Mouse (Mus musculus) myocyte (in vitro differentiated cells): ENCODE data around the gene Ovol2. TPM values are rescaled to one million over a fixed set of nuclear protein-coding genes. Genes with fewer than 3 reads are reported as not detected.
A peak's percentile ranks its signal among the peaks of the same experiment; 100 is the strongest.

Experiments used
- H3K27me3 ChIP-seq: one replicate; pipeline ENCODE4 v1.6.1; 2011; ENCODE audit not compliant: control insufficient read depth, insufficient read depth, insufficient read length
- H3K36me3 ChIP-seq: one replicate; pipeline ENCODE4 v1.6.1; 2011; ENCODE audit not compliant: control insufficient read depth, insufficient read depth
- H3K4me2 ChIP-seq: one replicate; pipeline ENCODE4 v1.6.1; 2011; ENCODE audit warnings: low read depth, control low read depth
- H3K4me3 ChIP-seq: one replicate; pipeline ENCODE4 v1.5.1; 2011; ENCODE audit warnings: mild to moderate bottlenecking, control low read depth, moderate library complexity
- H3K79me2 ChIP-seq: one replicate; pipeline ENCODE4 v1.6.1; 2011; ENCODE audit not compliant: control insufficient read depth, insufficient read depth
- H3ac ChIP-seq: one replicate; pipeline ENCODE4 v1.6.1; 2011; ENCODE audit not compliant: control insufficient read depth, insufficient read length
- CEBPB ChIP-seq: IDR thresholded peaks from 2 replicates; pipeline ENCODE4 v1.6.1; 2011; ENCODE audit warnings: mild to moderate bottlenecking, moderate library complexity; ENCODE audit not compliant: poor library complexity, insufficient read depth, severe bottlenecking
- E2F4 ChIP-seq: IDR thresholded peaks from one replicate; pipeline ENCODE4 v1.6.1; 2011; ENCODE audit warnings: mild to moderate bottlenecking, control low read depth, moderate library complexity; ENCODE audit not compliant: insufficient read depth
- MAX ChIP-seq: IDR thresholded peaks from one replicate; pipeline ENCODE4 v1.6.1; 2011; ENCODE audit warnings: low read depth, mild to moderate bottlenecking, control low read depth
- MYOD1 ChIP-seq, 3 experiments: IDR thresholded peaks; one replicate each; pipeline ENCODE4 v1.6.1; 2011; ENCODE audit warnings: control low read depth in 2 of 3, low read depth in 2 of 3, mild to moderate bottlenecking in 2 of 3, moderate library complexity in 1 of 3; ENCODE audit not compliant: insufficient read length in 2 of 3, control insufficient read depth in 1 of 3
- MYOG ChIP-seq, 3 experiments: IDR thresholded peaks; one replicate each; pipeline ENCODE4 v1.6.1; 2011; ENCODE audit warnings: control low read depth in 2 of 3, low read depth in 2 of 3, mild to moderate bottlenecking in 2 of 3; ENCODE audit not compliant: insufficient read length in 2 of 3, control insufficient read depth in 1 of 3, insufficient read depth in 1 of 3
- POLR2A ChIP-seq: IDR thresholded peaks from one replicate; pipeline ENCODE4 v1.6.1; 2011; ENCODE audit warnings: low read depth, mild to moderate bottlenecking, control low read depth, moderate library complexity; ENCODE audit not compliant: insufficient read length
- POLR2AphosphoS2 ChIP-seq: IDR thresholded peaks from one replicate; pipeline ENCODE4 v1.6.1; 2011; ENCODE audit warnings: low read depth, control low read depth; ENCODE audit not compliant: insufficient read length
- REST ChIP-seq: IDR thresholded peaks from one replicate; pipeline ENCODE4 v1.6.1; 2011; ENCODE audit warnings: mild to moderate bottlenecking, control low read depth, moderate library complexity; ENCODE audit not compliant: insufficient read depth, insufficient read length
- SRF ChIP-seq: IDR thresholded peaks from one replicate; pipeline ENCODE4 v1.6.1; 2011; ENCODE audit warnings: low read depth; ENCODE audit not compliant: control insufficient read depth, insufficient read length
- TCF12 ChIP-seq: IDR thresholded peaks from one replicate; pipeline ENCODE4 v1.6.1; 2011; ENCODE audit warnings: mild to moderate bottlenecking, control low read depth; ENCODE audit not compliant: poor library complexity, insufficient read depth, severe bottlenecking
- TCF3 ChIP-seq: IDR thresholded peaks from one replicate; pipeline ENCODE4 v1.6.1; 2011; ENCODE audit warnings: low read depth, control low read depth; ENCODE audit not compliant: insufficient read length
- USF1 ChIP-seq: IDR thresholded peaks from one replicate; pipeline ENCODE4 v1.6.1; 2011; ENCODE audit warnings: low read depth, mild to moderate bottlenecking, control low read depth, moderate library complexity
- polyA plus RNA-seq: library from polyadenylated mRNA; unstranded; fragments of >200 nt; fragmentation: generic; extraction: Trizol; gene quantifications from one replicate; pipeline ENCODE4 v1.2.1, GENCODE M21; 2012; ENCODE audit warnings: missing spikeins

Gene Ovol2
- polyA plus RNA-seq, result not detected

DNA sequence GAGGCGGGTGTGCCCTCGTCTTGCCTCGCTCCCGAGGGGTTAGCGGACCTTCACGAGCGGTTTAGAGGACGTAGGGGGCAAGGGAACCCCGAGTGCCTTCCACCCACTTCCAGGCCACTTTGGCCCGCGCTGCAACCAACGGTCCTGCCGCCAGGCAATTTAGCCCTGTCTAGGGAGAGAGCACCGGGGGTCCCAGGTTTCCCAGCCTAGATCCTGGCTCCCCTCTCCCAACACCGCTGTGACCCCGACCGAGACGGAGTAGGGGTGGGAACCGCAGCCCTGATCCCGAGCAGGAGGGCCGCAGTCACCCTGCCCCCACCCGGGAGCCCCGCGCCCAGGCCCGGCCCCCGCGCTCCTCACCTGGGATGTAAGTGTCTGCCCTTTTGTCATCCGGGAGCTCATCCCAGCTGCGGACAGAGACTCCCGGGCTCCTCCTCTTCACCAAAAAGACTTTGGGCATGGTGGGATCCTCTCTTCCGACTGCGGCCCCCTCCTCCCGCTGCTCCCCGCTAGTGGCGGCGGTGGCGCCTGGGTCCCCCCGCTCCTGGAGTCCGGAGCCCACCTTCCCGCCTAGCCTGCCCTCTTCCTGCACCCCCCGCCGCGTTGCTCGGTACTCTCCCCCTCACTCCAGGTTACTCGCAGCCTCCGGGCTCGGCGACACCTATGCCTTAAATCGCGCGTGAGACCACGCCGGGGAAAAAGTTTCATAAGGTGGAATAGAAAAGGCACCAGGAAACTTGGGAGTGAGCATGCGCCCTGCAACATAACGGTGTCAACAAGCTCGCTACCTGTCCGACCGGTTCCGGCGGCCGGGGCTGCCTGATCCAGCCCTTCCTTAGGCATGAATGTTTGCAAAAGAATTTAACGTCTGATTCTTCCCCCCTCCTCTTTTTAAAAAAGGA is at the start of gene Ovol2:
Gene Ovol2, minus strand, starts transcription at position 746 of the 902 bp plus-strand sequence.
- H3K4me3 ChIP-seq, result no peak within 1 kb of the TSS

DNA sequence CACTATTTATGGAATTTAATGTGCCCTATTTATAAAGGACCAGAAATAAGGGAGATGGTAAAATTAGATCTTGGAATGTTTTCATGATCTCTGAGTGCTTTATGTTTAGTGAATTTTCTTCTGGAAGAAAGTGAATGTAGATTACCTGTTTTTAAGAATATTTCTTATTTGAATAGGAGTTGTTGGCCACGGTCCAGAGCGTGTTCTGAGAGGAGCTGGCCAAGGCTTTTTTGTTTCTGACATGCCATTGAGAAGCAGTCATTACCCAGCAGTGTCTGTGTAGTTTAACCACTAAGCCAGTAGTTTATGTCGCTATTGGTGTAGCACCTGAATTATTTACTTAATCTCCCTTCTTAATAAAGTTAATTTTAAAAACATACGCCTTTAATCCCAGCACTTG is 49.8 kb upstream of the Ovol2 start:
- Histone ChIP-seq H3K27me3 (no peaks in the 10 kb centered on the region), H3K79me2 (no peaks in the 10 kb centered on the region)
- TF ChIP-seq TCF3 (no peak), SRF (no peak), POLR2A (no peak), USF1 (no peak), E2F4 (no peak), MYOD1 (IDR thresholded peaks at IDR 0.05; ENCODE audit: control insufficient read depth in 1 of 3, insufficient read length in 2 of 3, low read depth in 2 of 3) (no peak), REST (no peak), POLR2AphosphoS2 (no peak)

More for the DNA sequence above, at the start of gene Ovol2:
- no peak for TF ChIP-seq MAX
- no peak for TF ChIP-seq POLR2AphosphoS2
- TF ChIP-seq MYOG (IDR thresholded peaks at IDR 0.05; ENCODE audit: control insufficient read depth in 1 of 3, insufficient read depth in 1 of 3, insufficient read length in 2 of 3, low read depth in 2 of 3), result no peak
- no peak for TF ChIP-seq E2F4
- TF ChIP-seq POLR2A, result no peak
- TF ChIP-seq REST, result no peak
- TF ChIP-seq USF1, result no peak
- TF ChIP-seq MYOD1 (IDR thresholded peaks at IDR 0.05; ENCODE audit: control insufficient read depth in 1 of 3, insufficient read length in 2 of 3, low read depth in 2 of 3), result no peak
- TF ChIP-seq SRF, result no peak
- no peak for TF ChIP-seq TCF12
- no peak for TF ChIP-seq CEBPB
- Histone ChIP-seq H3K79me2 (no peaks in the 10 kb centered on the region), H3K27me3 (peaks cover 61% of the 10 kb centered on the region), H3K4me2 (peak within 1 kb of the TSS; percentile 24), H3ac (no peak within 1 kb of the TSS), H3K36me3 (no peaks in the 10 kb centered on the region)

DNA sequence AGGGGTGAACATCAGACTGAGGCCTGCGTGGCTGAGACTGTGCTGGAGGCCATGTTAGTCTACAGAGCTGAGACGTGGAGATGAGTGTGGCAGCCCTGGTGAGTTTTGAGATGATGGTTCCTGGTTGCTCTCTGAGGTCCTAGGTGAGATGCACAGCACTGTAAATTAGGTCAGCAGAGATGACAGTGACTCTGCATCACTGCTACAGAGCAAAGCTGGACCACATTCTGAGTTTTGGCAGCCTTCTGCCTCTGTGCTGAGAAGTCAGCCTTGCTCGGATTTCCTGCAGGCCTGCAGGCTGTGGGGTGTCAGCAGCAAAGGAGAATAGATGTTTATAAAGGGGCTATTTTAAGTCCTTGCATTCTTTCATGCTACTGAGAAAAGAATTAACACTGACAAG is 49.3 kb upstream of the Ovol2 start:
- Histone ChIP-seq H3K79me2 (no peaks in the 10 kb centered on the region), H3K36me3 (peaks cover 63% of the 10 kb centered on the region), H3K4me3 (no peak overlapping the region), H3ac (no peak overlapping the region), H3K27me3 (no peaks in the 10 kb centered on the region), H3K4me2 (no peak overlapping the region)
- TF ChIP-seq MYOG (IDR thresholded peaks at IDR 0.05; ENCODE audit: control insufficient read depth in 1 of 3, insufficient read depth in 1 of 3, insufficient read length in 2 of 3, low read depth in 2 of 3), result no peak
- TF ChIP-seq USF1, result no peak
- no peak for TF ChIP-seq MYOD1 (IDR thresholded peaks at IDR 0.05; ENCODE audit: control insufficient read depth in 1 of 3, insufficient read length in 2 of 3, low read depth in 2 of 3)
- no peak for TF ChIP-seq CEBPB
- no peak for TF ChIP-seq SRF
- TF ChIP-seq E2F4, result no peak

More for the DNA sequence above, 49.8 kb upstream of the Ovol2 start:
- Histone ChIP-seq H3K36me3 (peaks cover 60% of the 10 kb centered on the region), H3K4me3 (no peak overlapping the region), H3ac (no peak overlapping the region), H3K4me2 (no peak overlapping the region)

DNA sequence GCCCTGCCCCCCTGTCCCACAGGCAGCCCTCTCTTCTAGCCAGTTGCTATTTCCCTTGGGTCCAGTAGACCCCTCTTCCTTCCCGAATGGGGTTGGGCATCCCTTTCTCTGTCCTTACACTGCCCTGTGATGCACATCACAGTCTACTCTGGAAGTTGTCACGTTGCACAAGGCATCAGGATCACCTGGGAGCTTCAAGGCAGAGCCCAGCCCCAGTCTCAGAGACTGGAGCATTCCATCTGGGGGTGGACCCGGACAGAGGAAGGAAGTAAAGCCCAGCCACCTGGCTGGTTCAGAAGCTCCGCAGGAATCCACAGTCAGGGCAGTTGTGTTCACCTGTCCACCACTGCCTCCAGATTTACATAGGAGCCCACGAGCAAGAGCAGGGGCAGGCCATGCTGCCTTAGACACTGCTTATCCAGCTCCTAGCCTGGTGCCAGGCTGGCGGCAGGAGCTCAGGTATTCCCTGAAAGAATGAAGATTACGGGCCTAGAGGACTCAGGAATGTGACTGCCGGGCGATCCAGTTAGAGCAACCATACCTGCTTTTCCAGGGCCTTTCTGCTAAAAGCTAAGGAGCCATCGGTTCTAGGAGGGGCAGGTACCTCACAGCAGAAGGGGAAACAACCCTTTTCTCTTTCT is 43.2 kb upstream of the Ovol2 start:
- H3K4me2 ChIP-seq, result no peak overlapping the region
- no peak overlapping the region for H3K4me3 ChIP-seq
- peaks cover 15% of the 10 kb centered on the region for H3K79me2 ChIP-seq
- no peaks in the 10 kb centered on the region for H3K27me3 ChIP-seq
- no peak overlapping the region for H3ac ChIP-seq
- peaks cover 32% of the 10 kb centered on the region for H3K36me3 ChIP-seq
- TF ChIP-seq MAX (no peak), REST (no peak), E2F4 (no peak), TCF3 (no peak), POLR2A (no peak)

DNA sequence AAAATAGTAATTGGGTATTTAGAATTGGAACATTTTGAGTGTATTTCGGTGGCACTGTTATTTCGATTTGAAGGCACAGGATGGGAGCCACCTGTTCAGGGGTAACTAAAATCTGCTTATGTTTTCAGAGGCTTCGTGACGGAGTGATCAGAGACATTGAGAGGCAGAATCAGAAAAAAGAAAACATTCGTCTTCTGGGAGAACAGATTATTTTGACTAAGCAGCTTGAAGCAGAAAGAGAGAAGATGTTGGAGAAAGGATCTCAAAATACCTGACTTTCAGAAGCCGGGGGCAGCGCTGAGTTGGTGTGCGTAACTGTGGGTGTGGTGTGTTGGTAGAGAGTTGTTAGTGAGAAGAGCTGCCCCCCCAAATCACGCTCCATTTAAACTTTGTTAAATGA is 41.1 kb upstream of the Ovol2 start:
- Histone ChIP-seq H3K4me3 (no peak overlapping the region), H3K27me3 (no peaks in the 10 kb centered on the region), H3K79me2 (peaks cover 26% of the 10 kb centered on the region), H3K36me3 (peaks cover 19% of the 10 kb centered on the region), H3K4me2 (no peak overlapping the region), H3ac (no peak overlapping the region)
- TF ChIP-seq REST (no peak), TCF3 (no peak), E2F4 (no peak), TCF12 (no peak), MAX (no peak), POLR2AphosphoS2 (no peak), SRF (no peak), MYOD1 (IDR thresholded peaks at IDR 0.05; ENCODE audit: control insufficient read depth in 1 of 3, insufficient read length in 2 of 3, low read depth in 2 of 3) (no peak), USF1 (no peak), POLR2A (no peak), CEBPB (no peak), MYOG (IDR thresholded peaks at IDR 0.05; ENCODE audit: control insufficient read depth in 1 of 3, insufficient read depth in 1 of 3, insufficient read length in 2 of 3, low read depth in 2 of 3) (no peak)
